Mouse (Mus musculus): ENCODE data around the gene Ankrd54.

The Ankrd54 gene

DNA sequence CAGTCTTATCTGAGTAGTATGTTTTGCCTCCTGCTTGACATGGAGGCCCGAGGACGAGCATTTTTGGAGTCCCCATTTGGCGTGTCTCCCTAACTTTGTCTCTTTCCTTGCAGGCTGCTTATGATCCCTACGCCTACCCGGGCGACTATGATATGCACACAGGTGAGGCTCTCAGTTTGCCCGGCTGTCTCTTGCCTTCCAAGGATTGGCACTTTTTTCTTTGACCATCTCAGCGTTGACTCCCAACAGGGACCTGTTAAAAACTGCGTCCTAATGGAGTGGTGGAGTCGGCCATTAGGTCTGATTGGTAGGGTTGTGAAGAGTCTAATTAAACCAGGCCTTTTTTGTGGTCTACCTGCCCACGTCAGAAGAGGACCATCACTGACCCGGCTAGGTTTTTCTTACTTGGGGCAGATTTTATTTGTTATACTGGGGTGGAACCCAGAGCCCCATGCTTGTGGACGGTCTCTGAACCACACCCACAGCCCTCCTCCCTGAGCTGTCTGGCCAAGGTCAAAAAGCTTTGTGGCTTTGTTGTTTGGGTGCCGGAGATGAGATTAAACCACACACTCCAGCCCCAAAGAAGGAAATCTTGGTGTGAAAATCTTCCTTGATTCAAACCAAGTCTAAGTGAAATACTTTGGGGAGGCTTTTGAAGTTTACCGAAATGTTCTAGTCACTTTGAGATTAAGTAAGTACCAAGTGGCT, 13.1 kb upstream of the Ankrd54 start:
- no peak for ATAC-seq (ENCODE audit: low TSS enrichment)

DNA sequence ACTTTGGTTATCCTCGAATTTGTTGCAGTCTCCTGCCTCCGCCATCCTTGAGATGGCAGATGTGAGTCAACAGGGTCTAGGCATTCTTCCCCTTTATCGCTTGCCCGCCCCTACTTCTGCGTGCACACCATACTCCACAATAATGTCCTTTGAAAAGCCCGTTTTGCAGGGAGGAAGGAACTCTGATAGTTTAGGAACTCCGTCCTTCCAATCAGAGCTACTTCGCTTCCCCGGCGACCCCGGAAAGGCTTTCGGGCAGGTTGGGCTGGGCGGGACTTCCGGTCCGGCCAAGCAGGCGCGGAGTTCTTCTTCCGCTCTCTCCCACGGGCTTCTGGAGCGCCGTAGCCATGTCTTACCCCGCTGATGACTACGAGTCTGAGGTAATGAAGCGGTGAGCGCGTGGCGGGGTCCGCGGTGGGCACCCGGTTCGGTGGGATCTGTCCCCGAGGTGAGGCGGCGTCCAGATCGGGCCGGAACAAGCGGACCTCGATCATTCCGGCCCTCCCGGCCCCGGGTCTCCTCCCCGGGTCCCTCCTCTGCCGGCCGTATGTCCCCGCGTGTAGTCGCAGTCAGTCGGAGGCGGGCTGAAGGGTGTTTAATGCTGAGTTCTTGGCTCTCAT, 12.3 kb upstream of the Ankrd54 start, which contains the start of gene Eif3l:
TSS of gene Eif3l (plus strand) at position 267 of the 620 bp plus-strand sequence.
- ATAC-seq (ENCODE audit: low TSS enrichment): peak; percentile 98

DNA sequence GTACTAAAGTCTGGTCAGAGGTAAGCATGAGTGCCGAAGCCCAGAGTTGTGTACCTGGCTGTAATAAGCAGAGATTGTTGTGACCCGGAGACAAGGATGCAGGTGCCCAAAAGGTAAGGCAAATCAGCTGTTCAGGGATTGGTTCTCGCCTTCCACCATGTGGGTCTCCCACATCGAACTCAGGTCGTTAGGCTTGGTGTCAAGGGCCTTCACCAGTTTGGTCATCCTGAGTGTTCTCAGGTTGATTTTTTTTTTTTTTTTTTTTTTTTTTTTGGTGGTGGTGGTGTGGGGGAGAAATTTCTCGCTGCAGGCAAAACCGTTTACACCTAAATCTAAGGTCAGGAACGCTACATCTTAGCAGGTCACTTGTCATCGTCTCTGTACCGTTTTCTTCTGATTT, 11.8 kb upstream of the Ankrd54 start:
- ATAC-seq (ENCODE audit: low TSS enrichment): no peak

DNA sequence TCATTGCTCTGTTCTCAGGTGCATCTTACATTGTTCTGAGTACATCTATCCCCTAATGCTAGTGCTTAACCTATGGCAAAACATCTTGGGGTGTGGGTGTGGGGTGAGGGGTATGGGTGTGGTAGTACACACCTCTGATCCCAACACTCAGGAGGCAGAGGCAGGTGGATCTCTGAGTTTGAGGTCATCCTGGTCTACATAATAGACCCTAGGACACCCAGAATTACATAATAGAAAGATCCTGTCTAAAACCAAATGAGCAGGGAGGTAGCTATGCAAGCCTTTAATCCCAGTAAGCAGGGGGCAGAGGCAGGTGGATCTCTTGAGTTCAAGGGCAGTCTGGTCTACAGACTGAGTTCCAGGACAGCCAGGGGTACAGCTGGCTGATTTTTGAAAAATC, 11.1 kb upstream of the Ankrd54 start:
- no peak for ATAC-seq (ENCODE audit: low TSS enrichment)

DNA sequence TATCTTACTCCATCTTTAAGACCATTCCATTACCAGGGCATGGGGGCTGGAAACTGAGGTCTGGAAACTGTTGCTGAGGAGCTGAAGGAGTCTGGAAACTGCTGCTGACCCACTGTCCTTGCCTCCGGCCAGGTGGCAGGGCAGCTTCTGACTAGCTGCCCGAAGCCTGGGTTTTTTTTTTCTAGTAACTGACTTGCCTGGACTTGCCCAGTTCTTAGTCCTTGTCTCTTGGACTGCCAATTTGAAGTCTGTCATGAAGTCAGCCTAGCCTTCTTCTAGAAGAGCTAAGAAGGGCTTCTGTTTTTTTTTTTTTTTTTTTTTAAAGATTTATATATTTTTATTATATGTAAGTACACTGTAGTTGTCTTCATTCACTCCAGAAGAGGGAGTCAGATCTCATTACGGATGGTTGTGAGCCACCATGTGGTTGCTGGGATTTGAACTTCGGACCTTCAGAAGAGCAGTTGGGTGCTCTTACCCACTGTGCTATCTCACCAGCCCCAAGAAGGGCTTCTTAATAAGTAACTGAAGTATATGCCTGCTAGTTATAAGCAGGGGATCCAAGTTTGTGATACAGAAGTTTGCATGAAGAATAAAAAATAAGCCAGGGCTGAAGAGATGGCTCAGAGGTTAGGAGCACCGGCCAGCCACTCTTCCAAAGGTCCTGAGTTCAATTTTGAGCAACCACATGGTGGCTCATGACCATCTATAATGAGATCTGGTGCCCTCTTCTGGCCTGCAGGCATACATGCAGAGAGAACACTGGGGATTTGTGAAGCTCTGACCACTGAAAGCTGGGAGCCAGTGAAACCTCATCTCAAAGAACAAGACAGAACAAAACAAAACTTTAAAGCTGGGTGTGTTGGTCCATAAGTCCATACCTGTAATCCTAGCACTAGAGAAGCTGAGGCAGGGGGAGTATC, 8.7 kb upstream of the Ankrd54 start:
- no peak for ATAC-seq (ENCODE audit: low TSS enrichment)

DNA sequence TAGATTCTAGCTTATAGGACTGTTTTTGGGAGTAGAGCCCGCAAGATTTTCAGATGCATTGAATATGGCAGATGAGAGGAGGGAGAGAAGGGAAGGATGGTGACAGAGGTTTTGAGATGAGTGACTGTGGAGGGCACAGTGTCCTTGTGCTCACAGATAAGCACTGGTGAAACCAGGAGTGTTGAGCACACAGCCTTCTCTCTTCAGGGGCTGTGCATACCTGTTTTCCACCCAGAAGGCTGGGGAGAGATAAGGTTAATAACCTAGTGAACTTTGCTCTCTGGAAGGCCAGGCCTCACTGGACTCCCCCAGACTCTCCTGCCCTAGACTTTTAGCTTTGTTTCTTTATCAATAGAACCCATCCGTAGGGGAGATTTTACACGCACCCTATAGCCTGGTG, 5.7 kb upstream of the Ankrd54 start:
- ATAC-seq (ENCODE audit: low TSS enrichment): no peak

DNA sequence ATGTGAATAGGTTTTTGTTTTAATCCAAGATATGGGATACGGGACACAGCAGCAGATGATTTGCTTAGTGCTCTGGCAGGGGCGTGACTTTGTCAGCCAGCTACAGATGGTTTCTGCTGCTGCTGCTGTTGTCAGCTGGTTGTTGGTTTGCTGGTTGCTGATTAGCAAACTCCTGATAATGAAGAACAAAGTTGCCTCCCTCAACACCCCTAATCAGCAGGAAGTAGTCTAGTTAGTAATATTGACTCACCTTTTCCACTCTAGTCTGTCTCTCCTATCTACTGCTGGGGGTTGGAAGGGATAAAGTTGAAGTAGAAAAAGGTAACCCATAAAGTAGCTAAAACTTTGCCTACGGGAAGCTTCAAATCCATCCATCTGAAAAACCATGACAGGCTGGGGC, 4.9 kb upstream of the Ankrd54 start:
- no peak for ATAC-seq (ENCODE audit: low TSS enrichment)

DNA sequence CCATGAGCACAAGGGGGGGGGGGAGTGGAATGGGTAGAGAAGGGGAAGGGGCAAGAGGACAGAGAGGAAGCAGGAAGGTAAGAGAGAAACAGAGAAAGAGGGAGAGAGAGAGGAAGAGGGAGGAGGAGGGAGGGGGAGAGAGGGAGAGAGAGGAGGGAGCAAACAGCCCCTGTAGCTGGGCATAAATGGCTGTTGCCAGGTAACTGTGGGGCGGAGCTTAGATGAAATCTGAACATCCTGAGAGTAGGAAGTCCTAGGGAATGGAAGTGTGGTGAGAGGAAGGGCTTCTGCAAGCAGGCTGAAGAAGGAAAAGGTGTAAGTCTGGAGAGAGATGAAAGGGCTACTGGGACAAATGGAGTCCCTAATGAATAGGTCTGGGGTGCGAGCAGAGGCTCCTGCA, 3.6 kb upstream of the Ankrd54 start:
- no peak for ATAC-seq (ENCODE audit: low TSS enrichment)

DNA sequence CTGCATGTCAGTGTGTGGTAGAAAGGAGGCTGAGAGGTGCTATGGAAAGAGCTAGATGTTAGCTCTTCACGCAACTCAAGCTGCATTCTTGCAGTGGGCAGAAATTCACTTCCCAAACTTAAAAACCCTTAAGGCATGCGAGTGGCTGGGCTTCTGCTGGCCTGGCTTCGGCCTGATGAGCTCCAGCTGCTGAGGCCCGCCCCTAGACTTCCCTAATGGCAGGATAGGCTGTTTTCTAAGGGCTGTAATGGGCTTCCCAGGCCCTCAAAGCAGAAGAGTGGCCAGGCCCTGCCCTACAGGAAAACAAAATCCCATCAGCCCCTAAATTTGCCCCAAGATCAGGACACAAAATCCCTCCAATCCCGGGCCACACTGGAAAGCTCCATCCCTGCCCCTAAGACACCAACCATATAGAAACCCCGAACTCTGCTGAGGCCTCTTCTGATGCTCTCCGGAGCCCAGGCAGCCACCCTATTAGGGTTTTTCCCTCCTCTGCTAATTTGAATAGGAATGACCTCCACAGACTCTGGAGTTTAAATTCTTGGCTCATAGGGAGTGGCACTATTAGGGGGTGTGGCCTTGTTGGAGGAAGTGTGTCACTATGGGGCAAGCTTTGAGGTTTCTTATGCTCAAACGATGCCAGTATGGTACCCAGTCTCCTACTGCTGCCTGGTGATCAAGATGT, 2.5 kb upstream of the Ankrd54 start:
- no peak for ATAC-seq (ENCODE audit: low TSS enrichment)

DNA sequence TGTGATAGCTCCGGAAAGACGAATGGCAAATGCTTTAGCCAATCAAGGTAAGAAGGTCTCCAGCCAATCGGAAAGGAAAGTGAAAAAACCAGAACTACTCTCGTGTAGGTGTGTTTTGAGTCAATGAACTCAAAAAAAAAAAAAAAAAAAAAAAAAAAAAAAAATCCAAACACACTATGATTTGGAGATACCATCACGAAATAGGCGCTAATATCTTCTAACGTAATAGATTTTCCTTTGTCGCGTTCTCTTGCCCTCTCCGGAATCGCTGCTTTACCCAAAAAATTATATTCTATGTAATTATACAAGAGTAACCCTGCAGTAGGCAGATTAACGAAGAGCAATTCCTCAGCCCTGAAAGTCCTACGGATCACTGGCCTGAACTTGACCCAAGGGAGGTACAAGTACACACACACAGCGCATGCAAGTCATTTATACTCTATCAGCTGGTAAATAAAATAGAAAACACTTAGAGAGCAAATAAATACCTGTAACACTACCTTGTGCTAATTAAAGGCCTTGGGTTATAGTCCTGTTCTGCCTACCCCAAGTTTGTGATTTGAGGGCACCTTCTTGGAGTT, 557 bp upstream of the Ankrd54 start:
- ATAC-seq (ENCODE audit: low TSS enrichment): no peak

DNA sequence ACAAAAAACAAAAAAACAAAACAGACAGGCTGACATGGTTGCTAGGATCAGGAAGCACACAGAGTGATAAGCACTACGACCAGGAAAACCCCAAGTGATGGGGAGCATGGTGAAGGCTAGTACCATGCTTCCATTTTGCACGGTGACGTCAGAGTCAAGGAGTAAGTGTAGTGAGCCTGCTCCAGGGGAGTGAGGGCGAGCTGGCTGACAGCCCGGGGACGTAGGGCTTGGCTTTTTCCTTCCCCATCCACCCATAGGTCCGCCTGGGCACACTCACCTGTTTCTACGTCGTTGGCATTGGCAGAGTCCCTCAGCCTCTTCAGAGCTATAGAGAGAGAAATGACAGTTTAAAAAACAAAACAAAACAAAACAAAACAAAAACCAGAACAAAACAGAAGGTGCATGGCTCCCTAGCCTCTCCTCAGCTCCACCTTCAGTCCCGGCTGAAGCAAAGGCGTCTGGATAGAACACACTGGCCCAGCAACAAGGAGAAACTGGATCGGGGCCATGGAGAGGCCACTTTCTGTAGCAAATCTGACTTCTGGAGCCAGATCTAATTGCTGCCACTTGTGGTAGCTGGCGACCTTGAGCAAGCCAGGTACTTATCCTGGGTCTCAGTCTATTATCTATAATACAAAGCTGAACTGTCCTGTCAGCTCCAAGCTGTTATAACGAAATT, 1.7 kb downstream of the Ankrd54 start:
- no peak for ATAC-seq (ENCODE audit: low TSS enrichment)

DNA sequence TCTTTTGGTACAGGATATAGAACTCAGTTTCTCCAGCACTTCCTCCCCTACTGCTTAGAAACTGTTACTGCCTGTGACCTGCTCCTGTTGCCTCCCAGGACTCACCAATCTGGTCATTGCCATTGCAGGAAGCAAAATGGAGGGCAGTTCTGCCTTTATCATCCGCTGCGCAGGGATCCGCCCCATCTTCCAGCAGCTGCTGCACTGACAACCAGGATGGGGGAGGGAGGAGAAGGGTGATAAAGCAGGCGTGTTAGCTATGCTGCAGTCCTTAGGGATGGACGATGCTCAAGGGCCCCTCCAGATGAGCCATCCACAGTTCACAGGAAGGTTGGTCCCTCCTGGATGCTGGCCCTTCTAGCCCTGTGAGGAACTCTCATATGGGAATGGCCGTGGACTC, 4.8 kb downstream of the Ankrd54 start:
- no peak for ATAC-seq (ENCODE audit: low TSS enrichment)

DNA sequence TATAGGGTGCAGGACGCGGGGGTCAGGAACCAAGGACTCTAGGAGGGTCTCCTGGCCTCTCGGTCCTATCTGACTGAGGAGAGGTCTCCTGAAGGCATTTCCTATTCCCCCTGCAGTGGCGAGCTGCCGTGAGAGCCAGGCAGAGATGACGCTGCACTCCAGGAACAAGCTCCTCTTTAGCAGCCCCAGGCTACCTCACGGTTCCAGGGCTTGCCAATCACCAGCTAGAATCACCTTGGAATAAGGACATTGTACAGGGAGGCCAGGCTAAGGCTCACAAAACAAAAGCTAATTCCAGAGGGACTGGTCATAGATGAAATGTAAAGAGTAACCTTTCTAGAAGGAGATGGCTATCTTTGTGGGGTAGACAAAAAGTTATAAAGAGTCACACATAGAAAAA, 6.1 kb downstream of the Ankrd54 start:
- no peak for ATAC-seq (ENCODE audit: low TSS enrichment)

DNA sequence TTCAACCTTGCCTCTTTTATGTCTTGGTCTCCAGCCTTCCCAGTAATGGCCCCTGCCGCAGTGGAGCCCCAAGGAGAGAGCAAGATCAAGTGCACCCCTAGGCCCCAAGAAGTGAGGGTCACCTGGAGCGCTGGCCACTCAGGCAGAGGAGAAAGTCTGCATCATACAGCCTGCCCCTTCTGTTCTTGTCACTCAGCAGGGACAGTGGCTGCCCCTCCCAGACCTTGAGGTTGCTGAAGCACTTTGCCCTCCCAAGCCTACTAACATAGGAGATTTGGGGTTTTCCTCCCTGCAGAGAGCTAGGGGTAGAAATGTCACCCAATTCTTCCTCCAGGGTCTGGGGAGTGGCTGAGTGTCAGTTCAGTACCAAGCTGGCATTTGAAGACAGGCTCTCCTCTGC, 10.3 kb downstream of the Ankrd54 start:
- no peak for ATAC-seq (ENCODE audit: low TSS enrichment)

DNA sequence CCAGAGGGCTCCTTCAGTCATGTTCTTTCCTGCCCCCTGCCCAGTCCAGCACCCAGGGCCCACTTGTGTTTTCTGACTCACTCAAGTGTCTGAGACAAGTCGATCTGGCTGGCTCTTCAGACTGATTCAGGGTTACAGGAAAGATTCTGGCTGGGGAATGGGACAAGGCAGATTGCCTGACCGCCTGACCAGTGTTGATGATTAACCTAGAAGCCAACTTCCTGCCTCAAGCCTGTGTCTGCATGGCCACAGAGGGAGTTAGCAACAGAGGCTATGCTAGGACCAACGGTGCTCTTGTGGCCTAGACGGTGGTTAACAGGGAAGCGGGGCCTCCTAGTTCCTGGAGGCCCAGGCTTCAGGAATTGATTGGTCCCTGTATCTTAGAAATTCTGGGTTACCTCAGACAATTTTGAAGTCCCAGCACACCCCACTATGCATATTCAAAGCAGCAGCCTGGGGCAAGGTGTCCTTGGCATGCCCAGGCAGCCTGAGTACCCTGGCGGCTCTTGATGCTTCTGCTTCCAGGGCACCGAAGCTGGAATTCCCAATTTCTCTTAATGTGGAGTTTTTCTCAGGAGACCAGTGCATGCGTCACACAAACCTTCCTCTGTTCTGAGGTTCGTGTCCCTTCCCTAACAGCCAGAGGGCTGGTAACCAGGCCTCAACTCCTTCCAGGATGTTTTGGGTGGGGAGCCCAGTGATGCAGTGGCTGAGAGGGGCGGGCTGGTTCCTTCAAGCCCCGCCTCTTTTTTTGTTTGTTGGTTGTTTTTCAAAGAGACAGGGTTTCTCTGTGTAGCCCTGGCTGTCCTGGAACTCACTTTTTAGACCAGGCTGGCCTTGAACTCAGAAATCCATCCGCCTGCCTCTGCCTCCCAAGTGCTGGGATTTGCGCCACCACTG, 11.0 kb downstream of the Ankrd54 start:
- ATAC-seq (ENCODE audit: low TSS enrichment): no peak

DNA sequence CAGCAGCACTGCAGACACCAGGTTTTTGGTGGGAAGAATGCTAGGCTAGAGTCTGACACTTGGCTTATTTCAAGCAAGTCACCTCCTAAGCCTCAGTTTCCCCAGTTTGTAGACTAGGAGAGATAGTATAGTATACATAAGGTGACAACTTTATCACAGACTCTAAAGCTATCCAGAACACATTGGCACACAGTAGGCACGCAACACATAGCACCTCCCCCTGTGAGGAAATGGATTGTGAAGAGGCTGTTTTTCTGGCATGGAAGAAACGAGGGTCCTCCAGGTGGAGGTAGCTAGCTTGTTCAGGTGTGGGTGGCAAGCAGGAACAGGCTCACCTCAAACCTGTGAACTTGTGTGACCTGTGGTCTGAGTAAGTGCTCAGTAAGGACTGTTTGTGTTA, 11.7 kb downstream of the Ankrd54 start:
- no peak for ATAC-seq (ENCODE audit: low TSS enrichment)

DNA sequence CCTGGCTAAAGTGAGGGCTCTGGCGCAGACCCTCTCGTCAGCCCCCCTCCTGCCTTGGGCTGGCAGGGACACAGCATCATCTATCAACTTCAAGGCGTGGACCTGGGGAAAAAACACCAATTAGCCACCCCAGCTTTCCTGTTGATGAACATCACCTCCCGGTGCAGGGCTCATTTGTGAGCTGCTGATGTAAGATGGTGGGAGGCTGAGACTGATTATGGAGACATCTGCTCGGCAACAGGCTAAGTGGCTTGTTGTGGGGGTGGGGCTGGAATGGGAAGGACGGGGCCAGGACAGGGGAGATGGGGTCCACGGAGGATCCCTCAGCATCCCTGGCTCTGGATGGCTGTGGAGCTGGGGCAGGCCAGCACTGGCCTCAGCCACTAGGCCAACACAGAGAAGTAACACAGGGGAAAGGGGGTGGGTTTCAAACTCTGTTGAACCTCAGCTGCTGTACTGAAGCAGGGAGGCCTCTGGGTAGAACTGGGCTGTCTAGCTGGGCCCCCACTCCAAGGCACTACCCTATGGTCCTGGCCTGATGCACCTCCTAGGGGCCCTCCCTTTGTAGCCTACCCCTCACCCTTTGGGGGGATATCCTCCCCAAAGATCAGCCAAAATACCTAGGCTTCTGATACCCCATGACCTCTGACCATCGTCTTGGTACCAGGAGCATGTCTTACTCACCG, 12.4 kb downstream of the Ankrd54 start:
- peak; percentile 32; the same call in 1 of the 2 replicates for ATAC-seq (ENCODE audit: low TSS enrichment)

DNA sequence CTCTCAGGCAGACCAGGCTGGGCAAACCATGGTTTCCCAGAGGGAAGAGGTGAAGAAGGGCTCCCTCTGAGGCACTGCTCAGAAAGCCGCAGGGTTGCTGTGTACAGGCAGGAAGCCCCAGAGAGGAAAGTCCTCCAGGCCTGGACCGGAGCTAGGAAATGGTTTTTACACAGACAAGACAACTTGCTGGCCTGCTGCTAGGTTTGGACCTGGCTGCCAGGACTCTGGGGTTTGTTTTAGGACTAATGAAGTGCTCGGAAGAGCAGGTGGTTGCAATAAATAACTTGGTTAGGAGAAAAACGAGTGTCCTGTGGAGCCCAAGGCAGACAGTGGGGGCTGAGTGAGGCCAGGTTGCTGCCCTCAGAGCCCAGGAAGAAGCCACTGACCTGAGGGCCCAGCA, 14.5 kb downstream of the Ankrd54 start:
- no peak for ATAC-seq (ENCODE audit: low TSS enrichment)

DNA sequence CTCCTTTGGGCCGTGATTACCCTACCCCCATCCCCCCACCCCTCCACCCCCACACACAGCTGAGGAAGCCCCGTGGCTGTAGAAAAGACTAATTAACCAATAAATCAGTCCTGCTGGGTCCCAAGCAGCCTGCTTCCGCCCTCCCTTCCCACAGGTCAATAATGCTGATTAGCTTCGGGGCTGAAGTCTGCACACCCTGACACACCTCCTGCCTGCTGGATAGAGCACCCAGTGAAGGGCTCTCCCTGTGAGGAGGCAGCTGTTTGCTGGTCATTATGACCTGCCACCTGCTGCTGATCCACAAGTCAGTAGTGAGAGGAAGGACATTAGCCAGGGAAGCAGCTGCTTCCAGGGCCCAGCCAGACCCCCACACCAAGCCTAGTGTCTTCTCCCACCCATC, 17.9 kb downstream of the Ankrd54 start:
- ATAC-seq (ENCODE audit: low TSS enrichment): no peak
